Mouse (Mus musculus): Measurements from ENCODE around the gene Synpo2.

Synpo2 gene

DNA sequence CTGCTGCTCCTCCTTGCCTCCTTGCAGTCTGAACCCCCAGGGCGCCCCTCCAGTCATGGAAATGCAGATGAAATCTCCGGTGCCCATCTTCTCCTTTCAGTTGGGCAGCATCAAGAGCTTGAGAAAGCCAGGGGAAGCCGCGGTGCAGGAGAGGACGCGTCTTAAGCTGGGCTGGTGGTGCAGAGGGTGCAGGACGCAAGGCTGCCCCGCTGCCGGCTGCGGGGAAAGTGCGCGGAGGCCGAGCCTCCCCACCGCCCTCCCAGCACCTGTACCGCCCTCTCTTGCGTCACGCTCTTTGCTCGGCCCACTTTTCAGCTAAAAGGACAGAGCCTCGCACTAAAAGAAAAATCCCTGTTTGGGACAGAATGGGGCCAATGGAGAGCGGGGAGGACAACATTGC is at the start of gene Synpo2:
TSS of gene Synpo2 (minus strand) at position 229 of the 400 bp plus-strand sequence.
- peak; percentile 47 for DNase-seq

DNA sequence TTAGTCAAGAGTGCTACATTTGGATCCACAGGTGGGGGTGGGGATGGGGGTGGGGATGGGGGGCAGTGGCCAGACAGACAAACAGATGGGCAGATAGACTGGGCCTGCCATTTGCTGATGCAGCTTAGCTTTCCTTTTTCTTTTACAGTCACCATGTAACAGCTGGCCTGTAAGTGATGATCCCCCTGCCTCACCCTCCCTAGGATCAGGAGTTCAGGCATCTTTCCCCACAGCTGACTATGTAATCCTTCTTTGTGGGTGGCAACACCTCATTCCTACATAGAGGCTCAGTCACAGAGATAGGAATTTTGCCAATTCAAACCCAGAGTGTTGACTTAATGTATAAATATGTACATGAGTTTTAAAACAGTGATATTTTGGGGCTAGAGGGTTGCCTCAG is 49.7 kb upstream of the Synpo2 start:
- no peak for DNase-seq

DNA sequence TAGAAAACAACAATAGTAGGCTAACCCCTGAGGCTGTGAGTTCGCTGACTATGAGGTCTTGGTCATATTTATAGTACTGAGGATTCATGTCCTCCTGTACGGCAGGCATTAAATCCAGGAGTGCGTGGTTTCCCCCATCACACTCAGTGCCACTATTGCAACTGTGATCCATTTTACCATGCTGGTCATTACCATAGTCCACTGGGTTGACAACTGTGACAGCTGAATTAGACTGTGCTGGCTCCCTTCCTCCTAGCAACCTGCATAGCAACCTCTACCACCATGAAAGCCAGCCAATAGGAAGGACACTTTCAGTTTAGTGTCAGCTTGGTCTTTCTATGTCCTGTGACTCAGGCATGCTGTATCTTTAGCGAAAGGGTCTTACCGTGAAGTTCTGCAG is 48.3 kb upstream of the Synpo2 start:
- no peak for DNase-seq

DNA sequence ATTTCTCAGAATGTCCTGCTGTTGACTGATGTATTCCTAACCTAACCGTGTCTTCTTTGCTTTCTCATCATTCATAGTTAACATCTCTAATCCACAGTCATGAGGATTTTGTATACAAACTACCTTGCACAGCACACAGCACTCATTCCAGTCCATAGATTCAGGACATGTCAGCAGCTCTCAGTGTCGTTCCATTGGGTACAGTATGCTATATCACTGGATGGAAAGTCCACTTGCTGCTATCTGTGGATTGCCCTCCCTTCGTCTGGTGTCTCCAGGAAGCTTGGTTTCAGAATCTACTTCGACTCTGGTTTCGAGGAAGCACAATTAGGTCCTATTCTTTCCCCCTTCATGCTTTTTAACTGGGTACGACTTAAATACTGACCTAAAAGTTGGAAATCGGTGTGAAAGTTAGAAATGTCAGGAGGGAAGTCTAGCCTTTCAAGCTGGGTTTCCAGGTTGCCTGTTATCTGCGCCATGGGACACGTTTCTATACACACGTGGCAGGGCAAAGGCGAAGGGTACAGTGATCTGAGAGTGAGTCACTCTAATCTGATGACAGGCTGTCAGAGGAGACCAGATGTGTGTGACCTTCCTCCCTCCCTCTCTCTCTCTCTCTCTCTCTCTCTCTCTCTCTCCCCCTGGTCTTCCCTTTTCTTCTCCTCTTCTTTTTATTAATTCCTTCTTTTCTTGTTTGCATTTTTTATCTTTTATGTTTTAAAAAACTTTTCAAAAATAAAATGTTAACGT is 47.1 kb upstream of the Synpo2 start:
- DNase-seq, result no peak

DNA sequence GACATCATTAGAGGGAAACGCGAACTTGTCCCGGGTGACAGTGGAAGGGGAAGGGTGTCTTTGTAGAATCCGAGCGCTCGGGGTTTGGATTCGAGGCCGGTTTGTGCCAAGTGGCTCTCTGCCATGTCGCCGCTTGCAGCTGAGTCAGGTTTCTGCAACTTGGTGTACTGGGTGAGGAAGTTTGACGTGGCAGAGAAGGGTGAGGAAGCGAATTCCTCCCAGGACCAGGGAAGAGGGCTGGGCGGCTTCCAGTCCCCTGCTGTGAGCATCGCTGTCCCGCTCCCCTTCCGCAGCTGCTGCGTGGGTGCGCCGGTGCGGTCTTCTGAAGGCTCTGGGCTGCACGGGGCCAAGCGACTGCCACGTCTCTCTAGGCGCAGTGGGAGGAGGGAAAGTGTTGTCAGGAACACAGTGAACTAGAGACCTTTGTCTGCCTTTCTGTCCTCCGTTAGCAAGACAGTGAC is 31.8 kb upstream of the Synpo2 start:
- DNase-seq, result peak; percentile 63

DNA sequence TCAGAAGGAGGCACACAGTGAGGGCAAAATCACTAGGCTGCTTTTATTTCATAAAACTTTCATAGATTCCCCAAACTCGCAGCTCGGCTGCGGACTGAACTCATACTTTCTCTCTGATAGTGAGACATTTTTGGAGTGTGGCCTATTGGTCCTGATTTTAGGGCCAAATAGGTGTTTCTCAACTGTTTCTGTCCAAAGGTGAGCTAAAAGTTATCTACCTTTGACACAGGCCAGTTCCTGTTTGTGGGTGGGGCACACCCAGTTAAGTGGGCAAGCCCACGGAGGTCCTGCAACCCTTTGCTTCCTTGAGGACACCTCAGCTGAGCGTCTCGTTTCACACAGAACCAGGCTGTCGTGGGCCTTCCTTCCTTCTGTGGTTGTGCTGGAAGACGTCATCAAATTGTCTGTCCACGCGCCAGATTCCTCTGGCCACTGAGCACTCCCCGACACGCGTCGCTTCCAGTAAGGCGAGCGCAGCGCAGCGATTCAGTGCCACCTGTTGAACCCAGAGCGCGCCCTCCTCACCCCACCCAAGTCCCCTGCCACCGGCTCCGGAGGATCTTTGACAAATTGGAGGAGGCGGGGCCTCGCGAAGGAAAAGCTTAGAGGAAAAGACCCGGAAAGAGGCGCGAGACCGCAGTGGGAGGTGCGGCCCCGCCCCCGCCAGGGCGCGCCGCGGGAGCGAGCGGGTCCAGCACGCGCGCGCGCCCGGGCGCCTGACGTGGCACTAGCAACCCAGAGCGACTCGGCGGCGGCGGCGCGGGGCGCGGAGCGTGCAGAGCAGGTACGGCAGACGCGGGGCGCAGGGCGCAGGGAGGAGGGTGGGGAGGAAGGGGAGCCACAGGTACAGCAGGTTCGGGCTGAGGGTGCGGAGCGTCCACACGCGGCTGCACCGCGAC is 31.1 kb upstream of the Synpo2 start, which contains the start of gene Sec24d:
TSS of gene Sec24d (plus strand) at position 703 of the 899 bp plus-strand sequence.
- DNase-seq, result peak; percentile 85

DNA sequence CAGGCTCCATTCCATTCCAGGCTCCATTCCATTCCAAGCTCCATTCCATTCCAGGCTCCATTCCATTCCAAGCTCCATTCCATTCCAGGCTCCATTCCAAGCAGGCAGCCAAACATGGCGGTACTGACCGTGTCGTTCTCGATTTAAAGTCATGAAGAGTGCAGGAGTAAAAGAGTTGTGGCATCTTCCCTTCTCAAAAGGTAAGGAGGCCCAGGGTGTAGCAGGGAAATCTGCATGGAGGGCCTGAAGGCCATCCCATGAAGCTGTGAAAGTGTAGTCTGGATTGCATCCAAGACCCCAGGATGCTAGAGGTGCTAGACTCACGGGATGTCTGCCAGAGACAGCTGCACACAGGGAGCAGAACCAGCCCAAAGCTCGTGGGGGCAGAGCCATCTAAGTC is 28.8 kb upstream of the Synpo2 start:
- DNase-seq, result peak; percentile 14

DNA sequence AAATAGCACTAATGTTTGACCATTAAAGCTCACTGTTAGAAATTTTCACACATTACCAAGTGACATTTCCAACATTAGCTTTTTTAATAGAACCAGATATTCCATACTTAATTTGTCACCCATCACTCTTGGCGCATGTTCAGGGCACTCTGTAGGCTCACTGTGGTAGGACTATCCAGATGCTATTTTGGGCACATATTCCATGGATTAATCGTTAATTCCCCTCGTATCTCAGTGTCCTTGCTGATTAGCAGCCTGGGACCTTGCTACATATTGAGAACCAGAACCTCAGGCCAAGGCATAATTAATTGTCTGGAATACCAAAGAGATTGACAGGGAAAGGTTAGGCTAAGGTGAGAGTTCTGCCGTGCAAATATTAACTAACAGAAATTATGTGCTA is 22.8 kb upstream of the Synpo2 start:
- DNase-seq, result no peak

DNA sequence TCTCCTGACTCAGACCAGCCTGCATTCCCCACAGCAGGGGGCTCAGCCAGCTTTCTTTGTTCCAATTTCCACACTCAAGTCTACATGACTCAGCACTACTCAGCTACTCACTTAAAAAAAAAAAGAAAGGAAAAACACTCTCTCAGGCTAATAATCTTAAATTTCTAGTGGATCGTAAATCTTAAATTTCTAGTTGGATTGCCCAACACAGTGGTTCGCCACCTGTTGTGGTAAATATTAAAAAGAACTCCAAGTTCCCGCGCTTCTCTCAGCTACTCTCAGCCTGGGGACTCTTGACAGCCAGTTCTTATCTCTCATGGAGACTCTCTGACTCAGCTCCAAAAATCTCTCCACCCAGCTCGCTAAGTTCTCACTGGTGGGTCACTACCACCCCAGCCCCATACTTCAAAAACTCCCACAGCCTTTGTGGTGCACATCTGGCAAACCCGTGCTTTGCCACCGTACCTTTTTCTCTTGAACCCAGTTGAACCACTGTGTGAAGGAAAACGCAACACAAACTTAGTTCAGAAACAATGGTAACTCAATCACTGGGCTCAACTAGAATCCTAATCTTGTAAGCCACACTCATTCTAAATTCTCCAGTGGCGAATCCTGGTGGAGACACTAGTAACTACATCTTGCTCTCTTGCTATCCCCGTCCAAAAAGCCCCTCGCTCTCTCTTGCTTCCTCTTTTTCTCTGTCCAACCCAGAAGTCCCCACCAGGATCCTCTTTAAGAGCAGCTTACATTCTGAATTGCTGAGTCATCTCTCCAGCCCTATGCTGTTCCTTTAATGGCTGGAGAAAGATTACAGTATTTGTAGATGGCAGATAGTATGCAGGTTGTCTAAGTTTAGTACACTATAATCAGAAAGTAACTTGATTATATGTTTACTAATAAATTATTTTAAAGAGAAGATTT is 20.5 kb upstream of the Synpo2 start:
- no peak for DNase-seq

DNA sequence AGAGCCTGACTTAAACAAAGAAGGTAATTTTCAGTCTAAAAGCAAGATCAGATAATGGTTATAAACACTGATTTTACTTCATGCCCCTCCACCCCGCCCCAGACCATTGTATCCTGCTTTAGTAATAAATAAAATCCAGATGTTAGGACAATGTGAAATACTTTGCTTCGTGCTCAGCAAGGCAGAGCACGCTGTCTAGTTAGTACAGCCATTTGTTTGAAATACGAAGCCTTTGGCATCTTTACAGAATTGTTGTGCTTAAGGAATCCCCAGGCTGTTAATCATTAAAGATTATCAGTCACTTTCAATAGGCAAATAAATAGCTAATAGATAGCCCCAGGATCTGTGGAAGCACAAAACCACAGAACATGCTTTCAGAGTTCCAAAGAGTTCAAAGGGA is 9.7 kb upstream of the Synpo2 start:
- no peak for DNase-seq

DNA sequence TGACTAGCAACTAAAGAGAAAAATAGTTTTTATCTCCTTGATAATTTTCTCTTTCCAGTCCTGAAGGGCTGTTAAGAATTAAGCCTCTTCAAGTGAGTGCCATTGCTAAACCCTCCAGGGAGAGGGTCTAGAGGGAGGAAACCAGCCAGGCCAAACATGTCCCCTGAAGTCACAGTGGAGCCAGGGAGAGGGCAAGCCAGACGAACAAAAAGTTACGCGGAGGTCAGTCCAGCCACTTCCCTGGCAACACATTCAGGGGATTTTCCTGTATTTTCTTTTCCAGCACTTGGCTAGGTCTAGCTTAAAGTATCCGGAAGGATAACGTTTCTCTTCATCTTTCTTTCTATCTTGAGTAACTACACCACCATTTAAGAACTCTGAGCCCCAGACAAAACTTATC is 8.4 kb upstream of the Synpo2 start:
- no peak for DNase-seq

DNA sequence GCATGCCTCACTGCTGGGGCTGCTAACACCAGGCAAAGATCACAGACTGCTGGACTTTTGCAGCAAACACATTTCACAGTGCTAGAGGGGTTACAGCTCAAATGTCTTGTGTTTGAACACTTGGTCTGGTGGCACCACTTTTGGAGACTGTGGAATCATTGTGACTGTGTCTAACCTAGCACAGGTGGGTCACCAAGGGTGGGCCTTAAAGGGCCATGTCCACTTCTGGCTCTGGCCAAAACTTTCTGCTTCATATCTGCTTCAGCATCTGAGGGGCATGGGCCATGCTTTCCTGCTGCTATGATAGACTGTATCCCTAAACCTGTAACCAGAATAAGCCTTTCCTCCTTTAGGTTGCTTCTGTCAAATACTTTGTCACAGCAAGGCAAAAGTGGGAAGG is 1.5 kb upstream of the Synpo2 start:
- DNase-seq, result no peak

DNA sequence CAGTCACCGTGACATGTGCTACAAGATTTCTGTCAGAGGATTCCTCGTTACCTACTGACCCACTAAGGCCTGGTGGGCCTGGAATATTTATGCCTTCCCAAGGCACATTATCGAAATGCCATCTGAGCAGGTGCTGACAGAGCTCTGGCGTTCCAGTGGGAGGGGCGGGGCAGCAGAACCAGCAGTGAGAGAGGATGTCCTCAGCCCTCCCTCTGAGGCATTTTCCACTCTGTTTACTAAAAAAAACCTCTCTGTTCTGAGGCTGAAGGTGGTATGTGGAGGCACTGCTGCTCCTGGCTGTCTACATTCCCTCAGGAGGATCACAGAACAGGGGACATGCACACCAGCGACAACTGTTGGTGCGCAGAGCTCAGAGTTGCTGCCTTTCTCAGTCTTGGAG is 1.1 kb upstream of the Synpo2 start:
- DNase-seq, result no peak

DNA sequence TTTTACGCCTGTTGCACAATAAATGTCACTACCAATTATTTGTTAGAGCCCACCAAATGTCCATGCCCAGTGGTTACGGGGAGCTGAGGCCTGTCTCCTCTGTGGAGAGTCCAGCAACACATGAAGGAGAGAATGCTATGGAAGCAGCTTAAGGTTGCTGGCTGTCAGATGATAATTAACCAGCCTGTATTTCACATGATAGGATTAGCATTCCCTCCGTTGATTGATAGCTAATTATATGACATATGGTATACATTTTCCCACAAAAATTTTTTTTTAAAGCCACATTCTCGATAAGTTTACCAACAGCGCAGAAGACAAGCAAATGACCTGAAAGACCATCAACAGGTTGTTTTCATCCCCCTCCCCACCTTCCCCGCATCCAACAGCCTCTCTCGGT is 454 bp downstream of the Synpo2 start:
- DNase-seq, result no peak

DNA sequence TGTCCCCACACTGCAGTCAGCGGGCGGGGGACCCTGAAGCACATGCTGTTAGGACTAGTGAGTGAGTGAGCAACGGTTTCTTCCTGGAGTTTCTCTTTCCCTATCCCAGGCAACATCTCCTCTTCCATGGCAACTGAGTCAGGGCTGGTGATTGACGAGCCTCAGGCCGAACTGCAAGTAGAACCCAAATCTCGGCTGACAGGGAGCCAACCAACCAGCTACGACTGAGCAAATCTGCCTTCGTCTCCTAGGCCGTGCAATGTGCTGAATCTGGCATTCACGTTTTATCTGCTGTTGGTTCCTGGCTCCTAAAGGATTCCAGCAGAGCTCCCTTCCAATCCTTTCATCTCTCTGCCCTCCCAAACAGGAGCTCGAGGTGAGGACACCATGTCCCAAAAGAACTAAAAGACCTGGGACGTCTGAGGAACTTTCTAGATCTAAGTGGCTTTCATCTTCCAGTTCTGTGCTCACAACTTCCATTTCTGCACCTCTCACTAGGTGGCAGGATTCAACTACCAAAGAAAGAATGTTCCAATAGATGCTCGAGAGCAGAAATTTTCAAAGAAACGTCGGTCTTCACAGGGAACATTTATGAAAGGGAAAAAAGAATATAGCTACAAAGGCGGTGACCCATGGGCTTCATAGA is 1.6 kb downstream of the Synpo2 start:
- peak; percentile 59 for DNase-seq

DNA sequence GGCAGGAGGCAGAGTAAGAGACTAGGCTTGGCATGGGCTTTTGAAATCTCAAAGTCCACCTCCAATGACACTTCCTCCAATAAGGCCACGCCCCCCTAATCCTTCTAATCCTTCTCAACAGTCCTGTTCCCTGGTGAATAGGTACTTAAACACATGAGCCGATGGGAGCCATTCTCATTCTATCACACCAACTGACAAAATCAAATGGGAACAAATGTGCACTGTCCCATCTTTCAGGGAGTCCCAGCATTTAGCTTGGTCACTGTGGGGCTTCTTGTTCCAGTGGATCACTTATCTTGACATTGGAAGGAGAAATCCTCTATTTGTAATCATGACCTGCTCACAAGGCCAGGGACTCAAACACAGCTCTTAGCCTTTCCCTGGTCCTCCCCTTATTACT is 4.3 kb downstream of the Synpo2 start:
- no peak for DNase-seq

DNA sequence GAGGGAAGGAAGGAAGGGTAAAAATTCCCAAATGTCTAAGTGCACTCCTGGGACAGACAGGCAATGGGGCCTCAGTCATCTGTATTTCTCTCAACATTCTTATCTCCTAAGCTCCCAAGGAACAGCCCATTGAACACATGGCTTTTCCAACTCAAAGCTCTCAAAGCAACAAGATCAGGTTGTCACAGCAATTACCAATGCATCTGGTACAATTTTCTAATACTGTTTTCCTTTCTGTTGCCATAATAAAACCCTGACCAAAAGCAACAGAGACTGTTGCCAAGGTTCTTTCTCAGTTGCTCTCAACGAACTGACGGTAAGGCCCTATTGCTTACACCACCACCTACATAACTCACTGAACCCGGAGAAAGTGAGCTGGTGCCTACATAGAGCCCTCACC is 8.7 kb downstream of the Synpo2 start:
- DNase-seq, result no peak

DNA sequence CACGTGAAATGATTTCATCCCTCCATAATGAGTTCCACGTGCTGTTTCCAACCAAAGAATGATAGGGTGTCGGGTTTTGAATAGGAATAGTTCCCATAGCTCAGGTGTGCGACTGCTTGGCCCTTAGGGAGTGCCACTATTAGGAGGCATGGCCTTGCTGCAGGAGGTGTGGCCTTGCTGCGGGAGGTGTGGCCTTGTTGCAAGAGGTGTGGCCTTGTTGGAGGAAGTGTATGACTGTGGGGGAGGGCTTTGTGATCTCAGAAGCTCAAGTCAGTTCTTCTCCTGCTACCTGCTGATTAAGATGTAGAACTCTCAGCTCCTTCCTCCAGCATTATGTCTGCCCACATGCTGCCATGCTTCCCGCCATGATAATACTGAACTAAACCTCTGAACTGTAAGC is 17.3 kb downstream of the Synpo2 start:
- DNase-seq, result no peak

DNA sequence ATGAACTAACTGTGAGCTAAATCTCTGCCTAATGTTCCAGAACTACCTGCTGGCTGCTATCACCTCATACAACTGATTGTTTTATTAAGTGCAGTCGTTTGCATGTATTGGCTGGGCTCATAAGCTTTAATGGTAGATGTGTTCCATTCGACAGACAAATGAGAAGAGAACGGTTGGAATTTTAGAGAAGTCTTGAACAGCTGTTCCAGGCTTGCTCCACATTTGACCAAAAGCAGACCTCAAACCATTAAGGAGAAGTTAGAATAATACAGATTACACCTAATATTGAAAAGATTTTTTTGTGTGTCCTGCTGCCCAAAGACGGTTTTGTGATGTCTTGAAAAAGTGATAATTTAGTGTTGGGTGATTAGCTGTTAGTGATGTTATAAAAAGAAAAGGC is 27.1 kb downstream of the Synpo2 start:
- no peak for DNase-seq

DNA sequence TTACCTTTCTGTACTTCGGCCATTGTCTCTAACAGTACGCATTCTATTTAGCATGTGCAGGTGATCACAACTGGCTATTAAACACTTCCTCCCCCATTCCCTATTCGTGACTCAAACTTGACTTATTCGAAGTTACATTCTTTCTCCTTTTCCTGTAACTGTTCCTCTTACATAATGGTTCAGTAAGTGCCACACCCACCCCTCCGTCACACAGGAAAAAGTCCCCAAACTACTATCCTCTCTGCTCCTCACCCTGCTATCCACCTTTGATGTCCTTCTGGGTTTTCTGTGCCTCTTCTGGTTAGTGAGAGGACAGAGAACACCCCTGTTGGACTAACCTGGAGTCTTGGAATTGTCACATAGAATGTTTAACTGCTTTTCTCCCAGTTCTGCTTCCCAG is 28.6 kb downstream of the Synpo2 start:
- DNase-seq, result no peak

DNA sequence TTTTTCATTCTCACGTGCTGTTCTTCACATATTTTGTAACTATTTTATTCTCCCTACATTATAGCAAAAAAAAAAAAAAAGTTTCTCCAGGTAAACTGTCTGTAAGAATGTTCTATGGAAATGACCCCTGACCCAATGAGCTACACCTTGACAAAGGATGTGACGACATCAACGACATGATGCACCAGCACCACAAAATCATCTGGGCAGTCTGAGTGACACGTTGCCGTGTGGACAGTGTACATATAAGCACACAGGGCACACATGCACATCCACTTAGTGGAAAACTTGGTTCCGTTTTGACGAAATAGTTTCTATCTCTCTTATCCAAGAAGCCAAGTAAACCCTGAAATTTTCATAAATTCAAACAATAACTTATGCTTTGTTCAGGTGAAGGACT is 30.5 kb downstream of the Synpo2 start:
- no peak for DNase-seq

DNA sequence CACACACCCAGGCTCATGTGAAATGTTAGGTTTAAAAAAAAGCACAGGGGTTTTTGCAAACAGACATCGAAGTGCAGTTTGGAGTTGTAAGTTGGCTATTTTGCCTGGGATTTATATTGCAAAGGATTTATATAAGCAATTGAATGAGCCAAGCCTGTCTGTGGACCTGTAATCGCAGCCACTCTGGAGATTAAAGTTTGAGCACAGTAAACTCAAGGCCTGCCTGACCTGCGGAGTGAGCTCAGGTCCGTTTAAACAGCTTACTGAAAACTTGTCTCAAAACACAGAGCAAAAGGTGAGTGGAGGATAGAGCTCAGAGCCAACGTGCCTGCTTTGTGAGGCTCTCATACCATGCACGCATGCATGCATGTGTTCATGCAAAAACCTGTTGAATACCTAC is 30.9 kb downstream of the Synpo2 start:
- no peak for DNase-seq

DNA sequence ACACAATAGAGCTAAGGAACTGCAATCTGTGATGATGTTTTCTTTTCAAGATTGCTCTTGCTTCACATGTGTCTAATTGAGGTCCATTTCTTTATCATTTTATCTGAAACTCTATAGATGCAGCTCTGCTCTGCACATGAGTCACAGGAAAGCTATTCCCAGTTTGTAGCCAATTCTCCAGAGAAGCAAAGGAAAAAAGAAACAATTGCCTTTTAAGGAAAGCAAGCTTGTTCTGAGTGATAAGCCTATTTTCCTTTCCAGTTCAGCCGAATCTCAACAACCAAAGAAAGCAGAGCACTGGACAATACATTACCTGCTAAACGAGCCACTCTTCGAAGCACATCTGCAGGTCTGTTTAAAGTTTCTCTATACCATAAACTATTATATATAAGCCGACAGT is 31.3 kb downstream of the Synpo2 start:
- DNase-seq, result no peak
